Mouse (Mus musculus) layer of hippocampus, postnatal 36 days (tissue): ENCODE results near the gene Arpp19. TPM values are rescaled to one million over a fixed set of nuclear protein-coding genes. Genes with fewer than 3 reads are reported as not detected.

Experiments
- DNase-seq, 2 experiments: peaks; one replicate each; pipeline ENCODE4 v3.0.0; 2022
- total RNA-seq, 2 experiments: library from RNA; stranded (reverse); gene quantifications; 2 replicates each; pipeline ENCODE4 v1.2.3; 2021

Arpp19 gene
- total RNA-seq, result 100 to 1,000 TPM; 173 to 178 TPM

- peak; percentile 83 to 86 for DNase-seq
Observed at GRCm38 (mm10) chr9:75037451-75038356, at the start of gene Arpp19. Gene Arpp19 (plus strand): TSS chr9:75037614.

GRCm38 (mm10) chr9:74988893-74989460 is 48.4 kb upstream of the Arpp19 start:
- no peak for DNase-seq

- DNase-seq, result no peak
Observed at GRCm38 (mm10) chr9:74989990-74990389, 47.4 kb upstream of the Arpp19 start.

GRCm38 (mm10) chr9:74994611-74995257 is 42.7 kb upstream of the Arpp19 start:
- no peak for DNase-seq

GRCm38 (mm10) chr9:74996349-74996748 is 41.1 kb upstream of the Arpp19 start:
- DNase-seq, result no peak

- no peak for DNase-seq
Observed at GRCm38 (mm10) chr9:74997976-74998375, 39.4 kb upstream of the Arpp19 start.

GRCm38 (mm10) chr9:75001006-75001405 is 36.4 kb upstream of the Arpp19 start:
- no peak for DNase-seq

GRCm38 (mm10) chr9:75001611-75002204 is 35.7 kb upstream of the Arpp19 start:
- peak in 1 of 2 experiments; percentile 21 for DNase-seq

- no peak for DNase-seq
Observed at GRCm38 (mm10) chr9:75002262-75002661, 35.2 kb upstream of the Arpp19 start.

- DNase-seq, result no peak
Observed at GRCm38 (mm10) chr9:75004203-75004602, 33.2 kb upstream of the Arpp19 start.

GRCm38 (mm10) chr9:75016591-75016990 is 20.8 kb upstream of the Arpp19 start:
- DNase-seq, result no peak

GRCm38 (mm10) chr9:75019181-75019580 is 18.2 kb upstream of the Arpp19 start:
- no peak for DNase-seq

GRCm38 (mm10) chr9:75019592-75019991 is 17.8 kb upstream of the Arpp19 start:
- no peak for DNase-seq

- no peak for DNase-seq
Observed at GRCm38 (mm10) chr9:75020561-75020960, 16.9 kb upstream of the Arpp19 start.

- DNase-seq, result no peak
Observed at GRCm38 (mm10) chr9:75022546-75022945, 14.9 kb upstream of the Arpp19 start.

- no peak for DNase-seq
Observed at GRCm38 (mm10) chr9:75023150-75023894, 14.1 kb upstream of the Arpp19 start.

GRCm38 (mm10) chr9:75024089-75024488 is 13.3 kb upstream of the Arpp19 start:
- DNase-seq, result no peak

GRCm38 (mm10) chr9:75025689-75026088 is 11.7 kb upstream of the Arpp19 start:
- DNase-seq, result no peak

- DNase-seq, result no peak
Observed at GRCm38 (mm10) chr9:75032408-75032807, 5.0 kb upstream of the Arpp19 start.

- no peak for DNase-seq
Observed at GRCm38 (mm10) chr9:75033141-75033540, 4.3 kb upstream of the Arpp19 start.

- DNase-seq, result no peak
Observed at GRCm38 (mm10) chr9:75034691-75035090, 2.7 kb upstream of the Arpp19 start.

- no peak for DNase-seq
Observed at GRCm38 (mm10) chr9:75035944-75036343, 1.5 kb upstream of the Arpp19 start.
